Mouse (Mus musculus) heart, adult 2 months (tissue): Measurements from ENCODE around the gene Ctbp2. TPM values are rescaled to one million over a fixed set of nuclear protein-coding genes. Genes with fewer than 3 reads are reported as not detected.
A peak's percentile ranks its signal among the peaks of the same experiment; 100 is the strongest.

Source experiments
- DNase-seq, 2 experiments: peaks; one replicate each; pipeline ENCODE4 v3.0.0; 2021
- H3K27ac ChIP-seq: fragments of 200-600 bp; 2 replicates; pipeline ENCODE4 v1.8.1; 2022
- H3K27me3 ChIP-seq: fragments of 200-500 bp; 2 replicates; pipeline ENCODE4 v1.6.1; 2012; ENCODE audit warnings: mild to moderate bottlenecking, low read length, inconsistent platforms, mixed read lengths; ENCODE audit not compliant: control insufficient read depth, insufficient read depth
- H3K36me3 ChIP-seq: fragments of 200-500 bp; 2 replicates; pipeline ENCODE4 v1.6.1; 2012; ENCODE audit warnings: low read length, inconsistent platforms; ENCODE audit not compliant: control insufficient read depth, insufficient read depth
- H3K4me1 ChIP-seq: fragments of 200-500 bp; 2 replicates; pipeline ENCODE4 v1.6.1; 2011; ENCODE audit warnings: low read length; ENCODE audit not compliant: control insufficient read depth, insufficient read depth
- H3K4me3 ChIP-seq: fragments of 200-600 bp; 2 replicates; pipeline ENCODE4 v1.8.1; 2022
- H3K79me2 ChIP-seq: fragments of 200-500 bp; replicated peaks from 2 replicates; pipeline ENCODE4 v1.6.1; 2012; ENCODE audit warnings: mild to moderate bottlenecking, inconsistent platforms, low read length, moderate library complexity, mixed read lengths; ENCODE audit not compliant: control insufficient read depth, insufficient read depth
- H3K9ac ChIP-seq: fragments of 200-500 bp; 2 replicates; pipeline ENCODE4 v1.6.1; 2012; ENCODE audit warnings: low read depth, mild to moderate bottlenecking, control low read depth, inconsistent platforms, low read length, mixed read lengths
- CTCF ChIP-seq: fragments of 200-600 bp; IDR thresholded peaks from 2 replicates; pipeline ENCODE4 v1.8.1; 2022; ENCODE audit warnings: antibody characterized with exemption, mild to moderate bottlenecking, moderate library complexity
- EP300 ChIP-seq: fragments of 200-500 bp; IDR thresholded peaks from 2 replicates; pipeline ENCODE4 v1.6.1; 2011; ENCODE audit warnings: low read depth, low read length, control low read depth; ENCODE audit not compliant: insufficient read depth
- POLR2A ChIP-seq: fragments of 200-500 bp; IDR thresholded peaks from 2 replicates; pipeline ENCODE4 v1.6.1; 2011; ENCODE audit warnings: mild to moderate bottlenecking, low read depth, low read length, control low read depth; ENCODE audit not compliant: insufficient read depth
- WGBS: fragments of 180-500 bp; shearing (Covaris S2); methylation state at CpG from one replicate; pipeline ENCODE4 v1.1.7; 2018; 5-methylcytosine and 5-hydroxymethylcytosine counted together
- intact Hi-C: fragments of 180-260 bp; cut with DNase I; formaldehyde crosslinking; loops from one replicate; pipeline ENCODE4 v1.15.1; 2025
- polyA plus RNA-seq: library from polyadenylated mRNA; depleted of rRNA; stranded (reverse); fragments of >200 nt; gene quantifications from 2 replicates; pipeline ENCODE4 v1.2.3, GENCODE M21; 2012
- total RNA-seq, 2 experiments: library from RNA; stranded (reverse); gene quantifications; 2 replicates each; pipeline ENCODE4 v1.2.3; 2021

Ctbp2 gene
- total and polyA plus RNA-seq, 3 experiments = 22.8 to 28.3 (median 28.1) TPM

DNA sequence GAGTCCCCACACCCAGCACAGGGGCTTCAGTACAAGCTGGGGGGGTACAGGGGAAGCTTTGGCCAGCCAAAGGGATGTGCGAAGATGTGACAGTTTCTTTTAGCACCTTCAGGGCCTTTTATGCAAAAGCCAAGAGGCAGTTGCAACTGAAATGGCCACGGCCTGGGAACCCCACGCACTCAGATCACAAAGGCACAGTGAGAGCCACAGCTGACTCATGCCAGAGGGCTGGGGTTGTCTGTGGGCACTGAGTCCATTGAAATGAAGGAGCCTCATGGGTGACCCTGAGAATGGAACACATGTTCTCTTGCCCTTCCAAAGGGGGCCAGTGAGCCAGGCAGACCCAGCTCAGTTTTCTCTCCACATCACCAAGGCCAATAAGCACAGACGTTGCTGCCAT is 115.5 kb downstream of the Ctbp2 start:
- Histone ChIP-seq H3K79me2 (peaks cover 2% of the 10 kb centered on the region), H3K4me1 (peaks cover 18% of the 10 kb centered on the region), H3K36me3 (peaks cover 8% of the 10 kb centered on the region), H3K27me3 (no peaks in the 10 kb centered on the region), H3K4me3 (no peak overlapping the region), H3K9ac (no peak overlapping the region), H3K27ac (no peak overlapping the region)
- 88% methylated on average over 4 of the region's 4 CpGs for WGBS
- DNase-seq = no peak
- TF ChIP-seq EP300 (no peak), POLR2A (no peak)
- intact Hi-C loops = no loop called here

DNA sequence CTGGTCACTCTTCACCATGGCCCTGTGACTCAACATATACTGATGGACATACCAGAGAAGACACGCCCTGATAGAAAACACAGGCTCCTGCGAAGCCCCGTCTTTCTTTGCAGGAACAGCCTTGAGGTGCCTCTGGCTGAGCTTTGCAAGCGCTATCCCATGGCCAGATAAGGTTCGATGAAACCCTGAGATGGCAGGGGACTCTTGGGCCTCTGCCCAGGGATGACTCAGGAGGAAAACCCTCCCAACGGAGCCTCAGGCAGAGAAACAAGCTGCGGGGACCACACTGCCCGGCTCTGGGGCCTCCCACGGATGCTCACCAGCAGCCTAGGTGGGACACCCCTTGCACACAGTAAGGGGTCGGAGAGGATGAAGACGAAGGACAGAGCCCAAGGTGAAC is 116.8 kb downstream of the Ctbp2 start:
- H3K27ac ChIP-seq = no peak overlapping the region
- peaks cover 21% of the 10 kb centered on the region for H3K4me1 ChIP-seq
- TF ChIP-seq POLR2A (no peak), EP300 (no peak), CTCF (no peak)
- WGBS = 29% methylated on average over 11 of the region's 11 CpGs
- no peaks in the 10 kb centered on the region; the same call in none of the 2 replicates for H3K79me2 ChIP-seq
- no peaks in the 10 kb centered on the region for H3K27me3 ChIP-seq
- H3K36me3 ChIP-seq = peaks cover 5% of the 10 kb centered on the region
- H3K4me3 ChIP-seq = no peak overlapping the region
- no peak overlapping the region for H3K9ac ChIP-seq
- intact Hi-C loops = no loop called here
- peak in 1 of 2 experiments; percentile 44 for DNase-seq

DNA sequence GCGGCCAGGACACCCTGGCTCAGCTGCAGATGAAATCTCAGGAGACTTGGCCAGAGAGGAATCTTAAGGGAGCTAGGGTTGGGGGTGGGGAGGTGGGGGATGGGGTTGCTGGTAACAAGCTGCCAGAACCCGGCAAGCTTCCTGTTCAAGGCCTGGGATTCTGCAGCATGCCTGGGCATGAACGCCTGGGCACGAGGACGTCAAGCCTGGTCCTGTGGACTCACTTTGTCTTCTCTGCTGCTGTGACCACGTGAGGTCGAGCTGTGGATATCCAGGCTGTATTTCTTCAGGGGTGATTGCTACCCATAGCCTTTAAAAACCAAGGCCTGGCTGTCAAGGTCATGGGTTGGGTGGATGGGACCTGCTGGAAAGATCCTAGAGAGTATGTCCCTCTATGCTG is 118.4 kb downstream of the Ctbp2 start:
- TF ChIP-seq POLR2A (no peak), CTCF (no peak), EP300 (no peak)
- no peaks in the 10 kb centered on the region; the same call in none of the 2 replicates for H3K79me2 ChIP-seq
- no peak overlapping the region for H3K4me3 ChIP-seq
- intact Hi-C loops = no loop called here
- WGBS = 67% methylated on average over 7 of the region's 7 CpGs
- H3K4me1 ChIP-seq = peaks cover 14% of the 10 kb centered on the region
- DNase-seq = no peak
- no peaks in the 10 kb centered on the region for H3K27me3 ChIP-seq
- no peaks in the 10 kb centered on the region for H3K36me3 ChIP-seq
- H3K9ac ChIP-seq = no peak overlapping the region
- H3K27ac ChIP-seq = no peak overlapping the region

DNA sequence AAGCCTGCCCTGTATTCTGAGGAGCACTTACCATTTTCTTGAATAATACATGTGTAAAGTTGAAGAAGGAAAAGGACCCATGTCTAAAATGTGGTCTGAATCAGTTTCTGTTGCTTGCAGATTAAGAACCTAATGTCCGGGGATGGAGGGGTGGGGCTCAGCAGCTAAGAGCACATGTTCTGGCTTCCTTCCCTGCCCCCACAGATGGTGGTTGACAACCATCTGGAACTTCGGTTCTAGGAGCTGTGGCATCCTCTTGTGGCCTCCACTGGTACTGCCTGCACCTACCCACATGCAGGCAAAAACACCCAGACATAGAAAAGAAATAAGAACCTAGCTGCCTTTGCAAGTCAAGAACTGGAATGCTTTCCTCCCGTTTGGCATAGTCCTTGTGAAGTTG is 120.7 kb downstream of the Ctbp2 start:
- Histone ChIP-seq H3K9ac (no peak overlapping the region), H3K27ac (peak overlapping the region; percentile 12; the same call in 1 of the 2 replicates), H3K79me2 (no peaks in the 10 kb centered on the region; the same call in 1 of the 2 replicates), H3K36me3 (no peaks in the 10 kb centered on the region), H3K4me3 (no peak overlapping the region), H3K27me3 (no peaks in the 10 kb centered on the region), H3K4me1 (peaks cover 12% of the 10 kb centered on the region)
- WGBS = 9% methylated on average over 3 of the region's 3 CpGs
- TF ChIP-seq CTCF (0 out of 2 replicates have a peak, but pooled peaks have one; percentile 100), EP300 (peak; percentile 94), POLR2A (0 out of 2 replicates have a peak, but pooled peaks have one; percentile 7)
- intact Hi-C loops = loop anchor here (2.0 to 5.0 kb wide), 2 partner anchors 71 to 347 kb away; partner anchors contain the start of gene Zranb1
- peak; percentile 82 to 84 for DNase-seq

DNA sequence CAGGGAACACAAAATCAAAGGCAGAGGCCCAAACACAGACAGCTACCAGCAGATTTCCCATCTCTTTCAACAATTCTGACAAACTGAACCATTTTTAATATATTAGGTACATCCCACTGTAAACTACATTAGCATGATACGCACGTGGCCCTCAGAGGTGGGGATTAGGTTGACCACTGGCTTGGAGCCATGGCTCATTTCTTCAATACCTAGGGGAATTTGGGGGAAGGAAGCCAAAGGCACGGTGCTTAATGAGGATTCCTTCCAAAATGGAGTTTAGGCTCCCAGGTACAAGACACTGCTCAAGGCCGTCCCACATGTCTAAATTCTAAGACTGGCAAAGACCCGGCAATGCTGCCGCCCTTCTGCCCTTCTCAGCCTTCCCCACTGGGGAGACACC is 121.9 kb downstream of the Ctbp2 start:
- no peak for DNase-seq
- Histone ChIP-seq H3K27ac (no peak overlapping the region), H3K9ac (no peak overlapping the region), H3K27me3 (no peaks in the 10 kb centered on the region), H3K4me3 (no peak overlapping the region), H3K79me2 (no peaks in the 10 kb centered on the region), H3K4me1 (peaks cover 7% of the 10 kb centered on the region), H3K36me3 (no peaks in the 10 kb centered on the region)
- TF ChIP-seq EP300 (no peak), POLR2A (no peak), CTCF (no peak)
- intact Hi-C loops = loop anchor here (2.0 to 5.0 kb wide), 2 partner anchors 70 to 345 kb away; partner anchors contain the start of gene Zranb1
- 68% methylated on average over 6 of the region's 6 CpGs for WGBS

DNA sequence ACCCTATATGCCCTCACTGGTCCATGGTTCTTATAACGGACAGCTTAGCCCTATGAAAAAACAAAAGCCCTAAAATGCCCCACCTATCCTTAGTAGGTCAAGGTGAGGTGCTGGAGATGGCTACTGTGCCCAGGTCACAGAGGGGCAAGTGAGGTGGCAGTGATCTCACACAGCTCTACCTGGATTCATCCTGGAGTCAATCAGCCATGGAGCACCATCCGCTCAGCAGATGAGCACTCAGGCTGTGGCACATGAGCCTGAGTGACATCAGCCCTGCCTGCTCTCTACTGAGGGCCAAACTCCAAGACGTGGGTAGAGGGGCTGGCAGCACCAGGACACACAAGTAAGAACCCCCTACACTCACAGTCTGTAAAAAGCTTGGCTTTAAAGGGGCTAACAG is 122.8 kb downstream of the Ctbp2 start:
- peak in 1 of 2 experiments; percentile 16 for DNase-seq
- no peak overlapping the region for H3K9ac ChIP-seq
- no peak overlapping the region for H3K27ac ChIP-seq
- TF ChIP-seq EP300 = no peak
- no peak for TF ChIP-seq CTCF
- TF ChIP-seq POLR2A = no peak
- no peaks in the 10 kb centered on the region for H3K36me3 ChIP-seq
- H3K4me3 ChIP-seq = no peak overlapping the region
- peaks cover 5% of the 10 kb centered on the region for H3K4me1 ChIP-seq
- intact Hi-C loops = loop anchor here (5.0 kb wide), 1 partner anchor 69 kb away; the partner anchor contains the start of gene Zranb1
- H3K27me3 ChIP-seq = no peaks in the 10 kb centered on the region
- WGBS = 92% methylated on average over 3 of the region's 3 CpGs
- H3K79me2 ChIP-seq = no peaks in the 10 kb centered on the region
